Mouse (Mus musculus): ENCODE measurements around the gene Sos2.

DNA sequence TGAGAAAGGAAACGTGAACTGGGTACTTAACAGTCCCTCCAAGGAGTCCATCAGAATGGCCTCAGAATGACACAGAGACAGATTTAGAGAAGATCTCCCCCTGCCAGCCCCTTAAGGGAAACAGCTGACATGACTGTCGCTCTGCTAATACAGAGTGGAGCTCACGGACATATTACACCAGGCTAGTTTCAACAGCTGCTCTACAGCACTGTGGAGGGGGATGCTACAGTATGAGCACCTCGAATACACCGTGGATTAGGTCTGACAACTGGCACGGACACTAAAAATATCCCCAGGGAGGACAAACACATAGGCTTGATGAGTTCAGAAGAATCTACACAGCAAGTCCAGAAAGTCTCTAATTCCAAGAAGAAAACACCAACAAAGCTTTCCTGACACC lies 16.7 kb upstream of the Sos2 start:
- no peak for TF ChIP-seq CTCF (IDR thresholded peaks at IDR 0.05; ENCODE audit: low read depth, low read length)
- TF ChIP-seq TAL1 (conservative IDR thresholded peaks at IDR 0.05; ENCODE audit: low read depth, low read length), result no peak

All from G1E (cell line).